Mouse (Mus musculus) G1E (cell line): ENCODE results near the gene Gm5485. TPM values are rescaled to one million over a fixed set of nuclear protein-coding genes. Genes with fewer than 3 reads are reported as not detected.

ENCODE experiments used
- ATAC-seq: 2 replicates; pipeline ENCODE4 v1.8.0; 2016; ENCODE audit warnings: mild to moderate bottlenecking; ENCODE audit not compliant: insufficient number of reproducible peaks, poor library complexity, low FRiP score, severe bottlenecking; ENCODE audit errors: extremely low read depth
- DNase-seq: peaks from one replicate; pipeline ENCODE4 v3.0.0; 2012; ENCODE audit warnings: low spot score
- H3K27me3 ChIP-seq: 2 replicates; pipeline ENCODE4 v1.6.1; 2012; ENCODE audit warnings: mild to moderate bottlenecking, low read length, inconsistent platforms; ENCODE audit not compliant: insufficient read depth
- H3K36me3 ChIP-seq: replicated peaks from 2 replicates; pipeline ENCODE3; 2012; ENCODE audit warnings: mild to moderate bottlenecking, inconsistent platforms
- H3K4me1 ChIP-seq: 2 replicates; pipeline ENCODE4 v1.6.1; 2012; ENCODE audit warnings: low read depth, low read length, inconsistent platforms, mixed read lengths; ENCODE audit not compliant: insufficient read depth
- H3K4me3 ChIP-seq: 2 replicates; pipeline ENCODE4 v1.5.1; 2012; ENCODE audit warnings: low read depth, mild to moderate bottlenecking, inconsistent platforms, low read length, moderate library complexity, mixed read lengths
- H3K9me3 ChIP-seq: replicated peaks from 2 replicates; pipeline ENCODE4 v1.6.1; 2012; ENCODE audit warnings: inconsistent platforms
- CTCF ChIP-seq: IDR thresholded peaks from 2 replicates; pipeline ENCODE4 v1.5.1; 2012; ENCODE audit warnings: low read depth, low read length, inconsistent platforms, mixed read lengths
- GATA1 ChIP-seq: IDR thresholded peaks from 2 replicates; pipeline ENCODE4 v1.6.1; 2012; ENCODE audit warnings: borderline replicate concordance, low read length, inconsistent platforms, mixed read lengths
- GATA2 ChIP-seq: IDR thresholded peaks from 2 replicates; pipeline ENCODE4 v1.6.1; 2012; ENCODE audit warnings: low read depth, low read length, inconsistent platforms, borderline replicate concordance
- POLR2AphosphoS5 ChIP-seq: IDR thresholded peaks from 2 replicates; pipeline ENCODE4 v1.6.1; 2012; ENCODE audit warnings: low read depth, low read length, inconsistent platforms; ENCODE audit not compliant: insufficient replicate concordance
- TAL1 ChIP-seq: conservative IDR thresholded peaks from 2 replicates; pipeline ENCODE4 v1.6.1; 2012; ENCODE audit warnings: low read depth, low read length, inconsistent platforms, mixed read lengths
- polyA plus RNA-seq: library from polyadenylated mRNA; stranded (reverse); fragments of >175 nt; gene quantifications from 2 replicates; pipeline ENCODE4 v1.2.3, GENCODE M21; 2012
- total RNA-seq, 2 experiments: library from RNA; stranded (forward) in 1 of 2; stranded (reverse) in 1 of 2; fragments of 200-1000 nt in 1 of 2; fragments of >200 nt in 1 of 2; fragmentation: Nextera tagmentation in 1 of 2; gene quantifications; 2 replicates each; pipeline ENCODE4 v1.2.3; 2014 to 2017

Gene Gm5485
- total and polyA plus RNA-seq, 3 experiments = not detected

DNA sequence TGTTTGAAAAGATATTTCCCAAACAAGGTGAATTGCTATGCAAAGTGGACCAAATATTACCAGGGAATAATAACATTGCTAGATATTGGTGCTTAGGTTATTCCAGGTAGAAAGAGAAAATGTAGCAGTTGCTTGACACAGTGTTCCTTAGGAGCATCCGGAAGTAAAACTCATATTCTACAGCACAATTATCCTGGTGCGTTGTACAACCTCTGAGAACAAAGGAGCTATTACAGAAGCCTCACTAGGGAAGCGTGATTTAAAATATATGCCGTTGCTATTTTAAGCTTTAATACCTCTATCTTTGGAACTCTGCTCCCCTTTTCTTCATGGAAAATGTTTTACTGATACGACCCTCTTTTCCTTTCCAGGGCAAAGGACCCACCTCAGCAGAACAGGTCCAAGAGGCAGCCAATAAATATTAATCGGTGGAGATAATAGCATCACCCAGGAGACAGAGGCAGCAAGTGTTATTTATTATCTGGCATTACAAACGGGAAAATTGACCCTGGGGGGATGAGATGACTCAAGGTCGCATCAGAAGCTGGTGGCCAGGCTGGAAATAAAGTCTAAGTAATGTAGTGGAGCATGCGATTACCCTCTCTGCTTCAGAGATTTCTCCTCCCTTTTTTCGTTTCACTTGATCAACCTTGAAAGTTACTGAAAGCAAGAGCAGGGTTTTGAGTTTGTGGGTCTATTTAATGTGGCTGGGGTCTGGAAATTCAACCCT, 6.4 kb downstream of the Gm5485 start:
- no peak for DNase-seq
- Histone ChIP-seq H3K27me3 (no peaks in the 10 kb centered on the region), H3K4me3 (no peak overlapping the region), H3K4me1 (no peaks in the 10 kb centered on the region), H3K36me3 (no peaks in the 10 kb centered on the region), H3K9me3 (no peaks in the 10 kb centered on the region)
- ATAC-seq = no peak
- TF ChIP-seq POLR2AphosphoS5 (no peak), GATA1 (no peak), TAL1 (no peak), CTCF (no peak), GATA2 (no peak)

DNA sequence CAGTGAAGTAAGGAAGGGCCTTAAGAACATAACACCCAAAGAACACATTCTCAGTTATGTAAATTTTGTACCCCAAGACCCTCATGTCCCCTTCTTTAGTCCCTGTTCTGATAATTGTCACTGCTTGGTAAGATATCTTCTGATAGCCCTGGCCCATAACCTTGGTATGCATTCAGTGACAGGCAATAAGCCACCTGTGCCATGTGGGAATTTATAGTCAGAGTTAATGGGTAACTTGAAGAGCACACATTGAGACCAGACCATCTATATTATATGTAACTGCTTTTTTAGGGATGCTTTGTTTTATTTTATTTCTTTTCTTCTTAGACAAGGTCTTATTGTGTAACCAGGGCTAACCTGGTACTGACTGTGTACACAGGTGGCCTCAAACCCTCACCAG, 8.2 kb downstream of the Gm5485 start:
- TF ChIP-seq TAL1 (no peak), POLR2AphosphoS5 (no peak), CTCF (no peak), GATA2 (no peak), GATA1 (no peak)
- no peaks in the 10 kb centered on the region for H3K4me1 ChIP-seq
- H3K27me3 ChIP-seq = no peaks in the 10 kb centered on the region
- no peak overlapping the region for H3K4me3 ChIP-seq
- no peaks in the 10 kb centered on the region for H3K9me3 ChIP-seq
- no peak for ATAC-seq
- no peak for DNase-seq
- no peaks in the 10 kb centered on the region for H3K36me3 ChIP-seq

DNA sequence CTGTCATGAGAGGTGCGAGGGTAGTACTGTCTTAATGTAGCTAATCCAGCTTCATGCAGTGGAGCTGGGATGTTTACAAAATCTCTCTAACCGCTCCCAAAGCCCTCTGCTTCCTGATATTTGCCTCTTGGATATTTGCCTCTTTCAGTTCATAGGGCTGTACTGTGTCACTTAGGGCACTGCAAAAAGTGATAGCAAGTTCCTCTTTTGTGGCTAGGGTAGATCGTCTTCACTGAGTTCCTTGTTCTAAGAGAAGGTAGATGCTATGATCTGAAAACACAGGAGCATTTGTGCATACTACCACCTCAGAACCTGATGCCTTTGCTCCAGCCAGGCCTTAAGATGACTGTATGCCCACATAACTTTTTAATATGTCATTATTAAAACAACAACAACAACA, 8.8 kb downstream of the Gm5485 start:
- Histone ChIP-seq H3K9me3 (no peaks in the 10 kb centered on the region), H3K36me3 (no peaks in the 10 kb centered on the region), H3K4me3 (no peak overlapping the region), H3K27me3 (no peaks in the 10 kb centered on the region), H3K4me1 (no peaks in the 10 kb centered on the region)
- TF ChIP-seq POLR2AphosphoS5 (no peak), CTCF (no peak), GATA2 (no peak), TAL1 (no peak), GATA1 (no peak)
- DNase-seq = no peak
- ATAC-seq = no peak

DNA sequence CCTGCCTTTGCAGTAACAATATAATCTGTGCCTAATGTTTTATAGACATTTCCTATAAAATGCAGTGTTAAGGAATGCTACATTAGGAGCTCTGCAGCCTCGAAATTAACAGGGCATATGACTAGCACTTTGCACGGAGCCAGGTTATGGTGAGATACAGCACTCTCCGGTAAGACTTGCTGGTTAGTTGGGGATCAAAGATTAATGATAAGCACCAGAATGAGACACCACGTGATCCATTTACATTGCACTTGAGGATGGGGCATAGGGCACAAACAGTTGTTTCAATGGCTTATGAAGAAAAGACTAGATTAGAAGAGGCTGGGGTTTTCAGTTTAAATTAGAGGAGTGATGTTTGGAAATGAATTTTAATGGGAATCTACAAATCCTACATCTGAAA, 9.3 kb downstream of the Gm5485 start:
- H3K27me3 ChIP-seq = no peaks in the 10 kb centered on the region
- H3K9me3 ChIP-seq = no peaks in the 10 kb centered on the region

DNA sequence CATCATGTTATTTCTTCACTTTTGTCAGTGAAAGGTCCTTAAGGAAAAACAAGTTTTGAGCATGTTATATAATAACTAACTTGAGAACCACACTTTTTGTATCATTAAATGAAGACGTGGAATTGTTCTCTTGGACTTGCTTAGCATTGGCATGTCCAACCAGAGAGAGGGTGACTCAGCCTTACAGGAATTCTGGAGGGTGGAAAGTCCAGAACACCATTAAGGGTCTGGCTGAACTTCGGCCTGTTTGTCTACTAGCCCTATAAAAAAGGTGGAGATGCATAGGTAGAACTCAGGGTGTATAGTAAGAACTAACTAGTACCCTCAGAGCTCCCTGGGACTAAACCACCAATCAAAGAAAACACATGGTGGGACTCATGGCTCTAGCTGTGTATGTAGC, 16.9 kb downstream of the Gm5485 start:
- Histone ChIP-seq H3K4me1 (no peaks in the 10 kb centered on the region), H3K4me3 (no peak overlapping the region), H3K27me3 (no peaks in the 10 kb centered on the region), H3K9me3 (no peaks in the 10 kb centered on the region), H3K36me3 (no peaks in the 10 kb centered on the region)
- no peak for TF ChIP-seq GATA1
- TF ChIP-seq TAL1 = no peak
- TF ChIP-seq POLR2AphosphoS5 = no peak
- TF ChIP-seq GATA2 = no peak
- TF ChIP-seq CTCF = no peak
- DNase-seq = no peak
- ATAC-seq = no peak

More for the DNA sequence above, 9.3 kb downstream of the Gm5485 start:
- Histone ChIP-seq H3K4me3 (no peak overlapping the region), H3K36me3 (no peaks in the 10 kb centered on the region), H3K4me1 (no peaks in the 10 kb centered on the region)
- TF ChIP-seq TAL1 (no peak), GATA2 (no peak), GATA1 (no peak), POLR2AphosphoS5 (no peak)
- ATAC-seq = no peak
- no peak for DNase-seq

DNA sequence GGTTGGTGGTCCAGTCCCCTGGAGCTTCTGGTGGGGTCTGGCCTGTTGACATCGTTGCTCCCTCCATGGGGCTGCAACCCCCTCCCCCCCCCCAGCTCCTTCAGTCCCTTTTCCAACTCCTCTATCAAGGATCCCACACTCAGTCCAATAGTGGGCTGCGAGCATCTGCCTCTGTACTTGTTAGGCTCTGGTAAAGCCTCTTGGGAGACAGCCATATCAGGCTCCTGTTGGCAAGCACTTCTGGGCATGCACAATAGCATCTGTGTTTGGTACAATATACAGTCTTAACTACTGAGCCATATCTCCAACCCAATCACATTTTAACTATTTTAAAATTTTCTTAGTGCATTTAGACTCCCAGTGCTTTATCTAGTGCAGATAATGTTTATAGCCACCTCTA, 25.2 kb downstream of the Gm5485 start:
- no peaks in the 10 kb centered on the region for H3K4me1 ChIP-seq
- DNase-seq (no peak), ATAC-seq (no peak)
- TF ChIP-seq CTCF (no peak), GATA1 (no peak), TAL1 (no peak), POLR2AphosphoS5 (no peak), GATA2 (no peak)
- H3K9me3 ChIP-seq = no peaks in the 10 kb centered on the region
- no peak overlapping the region for H3K4me3 ChIP-seq
- H3K27me3 ChIP-seq = no peaks in the 10 kb centered on the region
- H3K36me3 ChIP-seq = no peaks in the 10 kb centered on the region
